Mouse (Mus musculus): ENCODE measurements around the gene Mlh3. TPM values are rescaled to one million over a fixed set of nuclear protein-coding genes. Genes with fewer than 3 reads are reported as not detected.
A peak's percentile ranks its signal among the peaks of the same experiment; 100 is the strongest.

The Mlh3 gene
- polyA plus RNA-seq, 1 experiment from 2014 or later: 7.5 TPM

DNA sequence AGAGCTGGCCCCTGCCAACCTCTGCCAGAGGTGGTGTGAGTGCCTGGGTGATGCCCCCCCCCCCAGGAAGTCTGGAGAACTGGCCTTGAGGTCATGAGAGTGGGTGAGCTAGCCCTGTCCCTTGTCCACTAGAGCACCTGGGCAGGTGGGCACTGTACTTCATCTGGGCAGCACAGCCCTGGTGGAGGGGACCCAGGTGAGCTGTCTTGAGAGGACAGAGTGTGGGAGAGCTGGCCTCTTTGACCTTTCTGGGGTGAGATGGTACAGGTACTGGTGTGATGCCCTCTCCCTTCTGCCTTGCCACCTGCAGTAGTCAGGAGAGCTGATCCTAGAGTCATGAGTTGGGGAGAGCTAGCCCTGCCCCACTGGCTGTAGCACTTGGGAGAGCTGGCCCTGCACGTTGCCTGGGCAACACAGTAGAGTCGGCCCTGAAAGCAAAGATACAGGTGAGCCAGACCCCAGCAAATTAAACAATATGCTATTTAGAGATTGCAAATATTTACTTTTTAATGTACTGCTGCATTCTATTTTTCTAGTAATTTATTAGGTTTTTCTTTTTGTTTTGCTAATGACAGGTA, 52.6 kb downstream of the Mlh3 start:
- WGBS: 87% methylated on average over 2 of the region's 2 CpGs
- H3K4me3 ChIP-seq: no peak overlapping the region
- H3K27ac ChIP-seq: no peak overlapping the region
- no peak overlapping the region for H3K9ac ChIP-seq
- H3K4me1 ChIP-seq: peaks cover 23% of the 10 kb centered on the region
- H3K4me2 ChIP-seq: no peak overlapping the region
- ATAC-seq: no peak
- H3K36me3 ChIP-seq (ENCODE audit: poor library complexity, severe bottlenecking): peaks cover 20% of the 10 kb centered on the region
- no peaks in the 10 kb centered on the region for H3K27me3 ChIP-seq
- H3K9me3 ChIP-seq (replicated peaks): no peaks in the 10 kb centered on the region

DNA sequence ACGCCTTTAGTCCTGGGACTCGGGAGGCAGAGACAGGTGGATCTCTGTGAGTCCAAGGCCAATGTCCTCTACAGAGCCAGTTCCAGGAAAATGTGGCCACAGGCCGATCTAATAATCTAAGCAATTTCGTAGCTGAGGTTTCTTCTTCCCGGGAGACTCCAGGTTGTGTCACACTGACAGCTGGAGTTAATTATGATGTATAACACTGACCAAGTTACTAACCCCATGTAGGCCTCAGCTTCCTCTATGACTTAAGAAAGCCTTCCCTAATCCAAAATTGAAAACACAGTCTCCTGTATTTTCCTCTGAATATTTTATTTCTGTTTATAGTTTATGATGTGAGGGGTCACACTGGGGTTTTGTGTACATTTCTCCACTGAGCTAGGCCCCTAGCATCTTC, 55.4 kb downstream of the Mlh3 start:
- Histone ChIP-seq H3K4me1 (peaks cover 8% of the 10 kb centered on the region), H3K27me3 (no peaks in the 10 kb centered on the region), H3K36me3 (ENCODE audit: poor library complexity, severe bottlenecking) (no peaks in the 10 kb centered on the region), H3K4me2 (no peak overlapping the region), H3K4me3 (no peak overlapping the region), H3K9ac (no peak overlapping the region), H3K9me3 (replicated peaks) (no peaks in the 10 kb centered on the region), H3K27ac (no peak overlapping the region)
- WGBS: 90% methylated on average over 5 of the region's 5 CpGs
- ATAC-seq: no peak

- Histone ChIP-seq H3K4me1 (no peaks in the 10 kb centered on the region), H3K9me3 (replicated peaks) (no peaks in the 10 kb centered on the region), H3K36me3 (ENCODE audit: poor library complexity, severe bottlenecking) (no peaks in the 10 kb centered on the region), H3K9ac (no peak overlapping the region), H3K27ac (no peak overlapping the region), H3K4me3 (no peak overlapping the region), H3K4me2 (no peak overlapping the region), H3K27me3 (no peaks in the 10 kb centered on the region)
- 38% methylated on average over 7 of the region's 7 CpGs for WGBS
- ATAC-seq: no peak
These were observed 61.7 kb downstream of the Mlh3 start for GRCm38 (mm10) chr12:85208687-85209199.

GRCm38 (mm10) chr12:85205425-85205824, 65.0 kb downstream of the Mlh3 start:
- Histone ChIP-seq H3K4me1 (peaks cover 14% of the 10 kb centered on the region), H3K36me3 (ENCODE audit: poor library complexity, severe bottlenecking) (no peaks in the 10 kb centered on the region), H3K27me3 (no peaks in the 10 kb centered on the region), H3K9me3 (replicated peaks) (no peaks in the 10 kb centered on the region), H3K4me2 (no peak overlapping the region), H3K9ac (no peak overlapping the region), H3K4me3 (no peak overlapping the region), H3K27ac (no peak overlapping the region)
- ATAC-seq: no peak
- 92% methylated on average over 10 of the region's 10 CpGs for WGBS

DNA sequence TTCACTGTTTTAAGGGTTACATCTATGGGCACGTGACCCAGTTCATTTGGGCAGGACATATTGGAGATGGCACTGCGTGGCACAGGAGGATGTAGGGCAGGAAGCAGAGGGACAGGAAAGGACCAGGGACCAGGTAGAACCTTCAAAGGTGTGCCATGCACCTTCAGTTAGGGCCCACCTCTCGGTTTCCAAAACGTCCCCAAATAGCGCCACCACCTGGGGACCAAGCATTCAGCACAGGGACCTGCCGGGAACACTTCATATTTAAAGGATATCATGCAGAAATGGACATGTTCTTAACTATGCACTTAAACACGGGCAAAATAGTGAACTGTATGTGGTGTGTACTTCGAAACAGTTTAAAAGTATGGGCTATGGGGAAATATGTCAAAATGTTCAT, 66.3 kb downstream of the Mlh3 start:
- Histone ChIP-seq H3K9me3 (replicated peaks) (no peaks in the 10 kb centered on the region), H3K4me3 (no peak overlapping the region), H3K9ac (no peak overlapping the region), H3K36me3 (ENCODE audit: poor library complexity, severe bottlenecking) (no peaks in the 10 kb centered on the region), H3K27ac (no peak overlapping the region), H3K27me3 (0 out of 2 replicates have a peak, but pooled peaks cover 2% of the 10 kb centered on the region), H3K4me2 (no peak overlapping the region), H3K4me1 (peaks cover 15% of the 10 kb centered on the region)
- no peak for ATAC-seq
- 49% methylated on average over 8 of the region's 8 CpGs for WGBS

DNA sequence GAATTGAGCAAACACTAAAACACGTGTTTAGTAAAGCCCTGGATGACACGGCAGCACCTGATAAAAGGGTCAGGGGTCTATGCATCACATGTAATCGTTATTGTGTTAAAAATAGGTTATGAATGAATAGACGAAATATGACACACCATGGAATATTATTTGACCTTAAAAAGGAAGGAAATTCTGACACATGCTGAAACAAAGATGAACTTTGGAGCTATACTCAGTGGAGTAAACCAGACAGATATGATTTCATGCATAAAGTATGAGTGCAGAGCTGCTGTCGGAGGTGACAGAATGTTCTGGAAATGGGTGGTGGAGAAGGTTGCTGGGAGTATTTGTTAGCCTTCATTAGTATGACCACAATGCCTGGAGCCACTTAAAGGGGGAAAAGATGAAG, 66.7 kb downstream of the Mlh3 start:
- Histone ChIP-seq H3K9me3 (replicated peaks) (no peaks in the 10 kb centered on the region), H3K36me3 (ENCODE audit: poor library complexity, severe bottlenecking) (no peaks in the 10 kb centered on the region), H3K4me3 (no peak overlapping the region), H3K9ac (no peak overlapping the region), H3K27ac (no peak overlapping the region), H3K27me3 (0 out of 2 replicates have a peak, but pooled peaks cover 3% of the 10 kb centered on the region), H3K4me1 (peaks cover 15% of the 10 kb centered on the region), H3K4me2 (no peak overlapping the region)
- ATAC-seq: no peak
- WGBS: 81% methylated on average over 5 of the region's 5 CpGs

DNA sequence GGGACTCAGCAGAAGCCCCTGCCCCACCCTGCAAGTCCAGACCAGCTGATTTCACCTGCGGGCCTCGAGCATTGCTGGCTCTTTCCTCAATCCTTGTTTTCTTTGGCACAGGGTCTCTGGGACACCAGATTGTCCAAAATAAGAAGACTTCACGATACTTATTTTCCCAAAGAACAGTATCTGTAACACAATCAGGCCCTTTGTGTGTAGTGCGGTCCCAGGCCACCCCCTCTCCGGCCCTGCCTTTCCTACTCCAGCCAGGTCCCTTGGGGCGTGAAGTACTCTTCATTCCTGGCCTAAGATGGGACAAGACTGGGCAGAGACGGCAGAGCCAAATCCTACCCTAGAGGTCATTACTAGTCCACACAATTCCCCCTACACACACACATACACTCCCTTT, 68.2 kb downstream of the Mlh3 start:
- 83% methylated on average over 7 of the region's 7 CpGs for WGBS
- no peak overlapping the region for H3K9ac ChIP-seq
- H3K36me3 ChIP-seq (ENCODE audit: poor library complexity, severe bottlenecking): no peaks in the 10 kb centered on the region
- 0 out of 2 replicates have a peak, but pooled peaks cover 3% of the 10 kb centered on the region for H3K27me3 ChIP-seq
- no peaks in the 10 kb centered on the region for H3K9me3 ChIP-seq (replicated peaks)
- H3K4me2 ChIP-seq: no peak overlapping the region
- no peak for ATAC-seq
- no peak overlapping the region for H3K4me3 ChIP-seq
- no peak overlapping the region for H3K27ac ChIP-seq
- peaks cover 15% of the 10 kb centered on the region for H3K4me1 ChIP-seq

DNA sequence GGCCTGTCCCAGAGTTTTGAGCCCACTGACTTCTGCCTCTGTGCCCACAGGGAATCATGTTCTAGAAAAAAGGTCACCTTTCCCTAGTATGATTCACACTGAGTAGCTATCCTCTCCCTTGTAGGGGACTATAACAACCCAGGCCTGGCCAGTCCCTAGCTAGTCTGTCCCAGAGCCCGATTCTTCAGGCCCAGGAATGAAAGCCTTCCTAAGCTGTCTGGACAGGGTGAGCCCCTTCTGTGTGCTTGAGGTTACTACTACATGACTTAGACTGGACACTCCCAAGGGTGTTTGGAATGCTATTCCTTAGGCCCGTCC, 68.6 kb downstream of the Mlh3 start:
- H3K4me1 ChIP-seq: peaks cover 15% of the 10 kb centered on the region
- no peak for ATAC-seq
- H3K4me2 ChIP-seq: no peak overlapping the region
- H3K9me3 ChIP-seq (replicated peaks): no peaks in the 10 kb centered on the region
- H3K36me3 ChIP-seq (ENCODE audit: poor library complexity, severe bottlenecking): no peaks in the 10 kb centered on the region
- H3K4me3 ChIP-seq: no peak overlapping the region
- 0 out of 2 replicates have a peak, but pooled peaks cover 3% of the 10 kb centered on the region for H3K27me3 ChIP-seq
- peak overlapping the region; percentile 60 for H3K27ac ChIP-seq
- 81% methylated on average over 2 of the region's 2 CpGs for WGBS
- no peak overlapping the region for H3K9ac ChIP-seq

DNA sequence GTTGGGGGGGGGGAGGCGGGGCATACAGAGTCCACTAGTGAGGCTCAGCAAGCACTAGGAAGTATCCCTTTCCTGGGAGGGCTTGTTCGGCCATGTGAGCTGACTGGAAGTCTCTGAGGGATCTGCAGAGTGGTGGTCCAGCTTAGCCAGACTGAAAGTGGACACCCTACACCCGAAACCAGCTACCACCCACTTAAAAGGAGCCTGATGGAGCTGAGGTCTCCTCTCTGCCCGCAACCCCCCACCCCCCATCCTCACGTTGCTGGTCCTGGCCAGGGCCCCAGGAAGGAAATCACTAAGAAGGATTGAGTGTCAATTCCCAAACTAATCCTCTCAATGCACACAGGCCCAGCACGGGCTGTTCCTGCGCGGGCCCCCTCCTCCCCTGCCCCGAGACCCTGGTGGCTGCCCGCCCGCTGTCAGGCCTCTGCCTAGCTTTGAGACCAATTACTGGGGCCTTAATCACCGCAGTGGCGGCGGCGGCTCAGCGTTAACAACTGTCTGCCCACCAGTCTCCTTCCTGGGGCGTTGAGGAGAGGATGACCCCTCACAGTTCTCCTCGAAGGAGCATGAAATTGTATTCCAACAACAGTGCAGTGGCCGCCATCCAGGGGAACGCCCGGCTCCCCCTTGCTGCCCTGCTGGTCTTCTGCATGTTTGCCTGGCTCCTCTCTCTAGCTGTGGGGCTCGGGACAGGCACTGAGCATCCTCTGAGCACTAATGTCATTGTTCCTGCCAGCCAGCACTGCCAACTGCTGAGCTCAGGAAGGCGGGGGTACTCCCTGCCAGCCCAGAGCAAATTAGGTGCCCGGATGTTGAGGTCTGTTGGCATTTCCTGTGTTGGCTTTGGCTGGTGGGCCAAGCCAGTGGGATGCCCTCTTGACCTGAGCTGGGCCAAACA, 69.2 kb downstream of the Mlh3 start:
- Histone ChIP-seq H3K4me2 (peak overlapping the region; percentile 40), H3K4me1 (peaks cover 15% of the 10 kb centered on the region), H3K27ac (peak overlapping the region; percentile 60), H3K4me3 (no peak overlapping the region), H3K9ac (peak overlapping the region; percentile 19; the same call in 1 of the 2 replicates), H3K9me3 (replicated peaks) (no peaks in the 10 kb centered on the region), H3K27me3 (0 out of 2 replicates have a peak, but pooled peaks cover 3% of the 10 kb centered on the region), H3K36me3 (ENCODE audit: poor library complexity, severe bottlenecking) (no peaks in the 10 kb centered on the region)
- ATAC-seq: peak; percentile 71
- WGBS: 8% methylated on average over 24 of the region's 24 CpGs

- H3K27ac ChIP-seq: no peak overlapping the region
- no peak overlapping the region for H3K4me2 ChIP-seq
- 0 out of 2 replicates have a peak, but pooled peaks cover 3% of the 10 kb centered on the region for H3K27me3 ChIP-seq
- 81% methylated on average over 1 of the region's 1 CpGs for whole genome bisulfite sequencing
- no peaks in the 10 kb centered on the region for H3K9me3 ChIP-seq (replicated peaks)
- H3K4me1 ChIP-seq: peaks cover 18% of the 10 kb centered on the region
- no peak overlapping the region for H3K9ac ChIP-seq
- no peak overlapping the region for H3K4me3 ChIP-seq
- H3K36me3 ChIP-seq (ENCODE audit: poor library complexity, severe bottlenecking): no peaks in the 10 kb centered on the region
- ATAC-seq: 0 out of 2 replicates have a peak, but pooled peaks have one; percentile 13
These were observed 70.4 kb downstream of the Mlh3 start for GRCm38 (mm10) chr12:85199954-85200353.

DNA sequence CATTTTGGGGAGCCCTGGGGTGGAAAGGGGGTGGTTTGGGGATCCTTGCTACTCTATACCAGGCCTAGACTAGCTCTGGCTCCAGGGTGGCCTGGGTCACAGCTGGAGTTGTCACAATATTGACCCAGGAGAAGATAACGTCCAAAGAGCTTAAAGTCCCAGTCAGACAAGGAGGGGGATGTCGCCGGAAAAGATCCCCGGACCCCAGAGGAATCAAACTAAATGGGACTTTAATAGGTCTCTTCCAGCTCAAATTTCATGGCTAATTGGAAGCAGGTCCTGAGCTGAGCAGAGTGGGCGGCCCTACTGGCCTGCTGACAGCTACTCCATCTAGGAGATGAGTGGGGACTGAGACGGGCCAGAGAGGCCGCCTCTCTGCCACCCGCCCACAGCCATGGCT, 72.5 kb downstream of the Mlh3 start:
- no peak for ATAC-seq
- WGBS: 35% methylated on average over 8 of the region's 8 CpGs

GRCm38 (mm10) chr12:85197371-85197770, 73.0 kb downstream of the Mlh3 start:
- H3K36me3 ChIP-seq (ENCODE audit: poor library complexity, severe bottlenecking): no peaks in the 10 kb centered on the region
- H3K4me2 ChIP-seq: no peak overlapping the region
- peaks cover 41% of the 10 kb centered on the region for H3K4me1 ChIP-seq
- no peak for ATAC-seq
- 0 out of 2 replicates have a peak, but pooled peaks cover 3% of the 10 kb centered on the region for H3K27me3 ChIP-seq
- H3K9ac ChIP-seq: no peak overlapping the region
- H3K4me3 ChIP-seq: no peak overlapping the region
- H3K27ac ChIP-seq: no peak overlapping the region
- H3K9me3 ChIP-seq (replicated peaks): no peaks in the 10 kb centered on the region
- WGBS: 78% methylated on average over 7 of the region's 7 CpGs

More for the DNA sequence above, 72.5 kb downstream of the Mlh3 start:
- Histone ChIP-seq H3K4me1 (peaks cover 35% of the 10 kb centered on the region), H3K9ac (no peak overlapping the region), H3K4me2 (no peak overlapping the region), H3K36me3 (ENCODE audit: poor library complexity, severe bottlenecking) (no peaks in the 10 kb centered on the region), H3K27ac (no peak overlapping the region), H3K4me3 (no peak overlapping the region), H3K9me3 (replicated peaks) (no peaks in the 10 kb centered on the region), H3K27me3 (0 out of 2 replicates have a peak, but pooled peaks cover 3% of the 10 kb centered on the region)
